Mouse (Mus musculus): ENCODE measurements around the gene Agxt.
A peak's percentile ranks its signal among the peaks of the same experiment; 100 is the strongest.

Gene Agxt

DNA sequence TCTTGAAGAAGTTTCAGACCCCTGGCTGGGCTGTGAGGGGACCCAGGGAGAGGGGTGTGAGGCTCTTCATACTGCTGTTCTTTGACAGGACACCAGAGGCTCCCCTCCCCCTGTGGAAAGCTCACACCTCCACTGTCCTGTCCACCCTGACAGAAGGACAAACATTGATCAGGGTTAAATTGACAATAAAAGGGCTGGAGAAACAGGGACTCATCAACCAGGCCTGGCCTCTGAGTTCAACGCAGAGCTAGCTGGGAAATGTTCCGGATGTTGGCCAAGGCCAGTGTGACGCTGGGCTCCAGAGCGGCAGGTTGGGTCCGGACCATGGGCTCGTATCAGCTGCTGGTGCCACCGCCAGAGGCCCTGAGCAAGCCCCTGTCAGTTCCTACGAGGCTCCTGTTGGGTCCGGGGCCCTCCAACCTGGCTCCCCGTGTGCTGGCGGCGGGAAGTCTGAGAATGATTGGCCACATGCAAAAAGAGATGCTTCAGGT lies at the start of gene Agxt:
Gene Agxt, plus strand, starts transcription at position 205 of the 491 bp plus-strand sequence.
- DNase-seq (ENCODE audit: low read depth, low spot score): no peak

DNA sequence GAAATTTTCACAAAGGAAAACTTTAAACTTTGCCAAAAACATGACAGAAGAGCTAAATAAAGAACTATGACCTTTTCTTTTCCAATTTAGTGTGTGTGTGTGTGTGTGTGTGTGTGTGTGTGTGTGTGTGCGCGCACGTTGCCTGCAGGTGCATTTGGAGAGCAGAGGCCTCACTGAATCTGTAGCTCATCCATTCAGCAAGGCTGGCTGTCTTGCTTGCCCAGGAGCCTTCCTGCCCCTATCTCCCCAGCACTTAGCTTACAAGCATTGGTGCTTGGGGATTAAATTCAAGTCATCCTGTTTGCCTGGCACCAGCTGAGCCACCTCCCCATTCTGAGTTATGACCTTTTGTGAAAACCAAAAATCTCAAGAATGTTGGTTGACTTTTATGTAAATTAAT lies 42.5 kb upstream of the Agxt start:
- DNase-seq (ENCODE audit: low read depth, low spot score): no peak

DNA sequence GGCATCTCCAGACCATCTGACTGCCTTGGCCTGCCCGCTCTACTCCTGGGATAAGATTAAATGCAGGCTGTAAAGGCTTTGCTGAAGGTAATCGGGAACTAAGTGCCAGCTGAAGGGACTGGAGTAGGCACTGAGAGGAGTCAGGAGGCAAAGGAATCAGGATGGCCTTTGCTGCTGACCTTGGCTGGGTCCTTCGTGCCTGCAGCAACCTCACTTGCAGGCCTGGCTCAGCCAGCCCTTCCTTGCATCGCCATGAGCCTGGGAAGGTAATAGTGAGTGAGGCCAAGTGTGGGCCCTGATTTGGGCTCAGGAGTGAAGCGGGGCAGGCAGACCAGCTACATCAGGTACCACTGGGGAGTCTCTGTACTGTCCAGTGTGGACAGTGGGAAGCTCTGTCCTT lies 36.1 kb upstream of the Agxt start:
- DNase-seq (ENCODE audit: low read depth, low spot score): no peak

DNA sequence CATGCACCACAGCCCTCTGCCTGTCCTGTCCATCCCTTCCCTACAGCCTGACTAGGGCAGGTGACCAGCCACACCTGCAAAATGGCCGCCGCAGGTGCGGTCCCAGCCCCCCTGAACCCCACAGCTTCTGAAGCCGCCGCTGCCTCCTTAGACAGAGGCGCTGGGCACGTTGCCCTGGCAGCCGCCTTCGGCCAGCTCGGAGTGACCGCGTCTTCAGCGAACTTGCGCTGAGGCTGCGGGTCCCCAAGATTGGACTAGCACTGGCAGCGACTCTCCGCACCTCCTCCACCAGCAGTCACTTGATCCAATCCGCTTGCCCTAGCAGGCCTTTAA lies 34.8 kb upstream of the Agxt start:
- DNase-seq (ENCODE audit: low read depth, low spot score): no peak

DNA sequence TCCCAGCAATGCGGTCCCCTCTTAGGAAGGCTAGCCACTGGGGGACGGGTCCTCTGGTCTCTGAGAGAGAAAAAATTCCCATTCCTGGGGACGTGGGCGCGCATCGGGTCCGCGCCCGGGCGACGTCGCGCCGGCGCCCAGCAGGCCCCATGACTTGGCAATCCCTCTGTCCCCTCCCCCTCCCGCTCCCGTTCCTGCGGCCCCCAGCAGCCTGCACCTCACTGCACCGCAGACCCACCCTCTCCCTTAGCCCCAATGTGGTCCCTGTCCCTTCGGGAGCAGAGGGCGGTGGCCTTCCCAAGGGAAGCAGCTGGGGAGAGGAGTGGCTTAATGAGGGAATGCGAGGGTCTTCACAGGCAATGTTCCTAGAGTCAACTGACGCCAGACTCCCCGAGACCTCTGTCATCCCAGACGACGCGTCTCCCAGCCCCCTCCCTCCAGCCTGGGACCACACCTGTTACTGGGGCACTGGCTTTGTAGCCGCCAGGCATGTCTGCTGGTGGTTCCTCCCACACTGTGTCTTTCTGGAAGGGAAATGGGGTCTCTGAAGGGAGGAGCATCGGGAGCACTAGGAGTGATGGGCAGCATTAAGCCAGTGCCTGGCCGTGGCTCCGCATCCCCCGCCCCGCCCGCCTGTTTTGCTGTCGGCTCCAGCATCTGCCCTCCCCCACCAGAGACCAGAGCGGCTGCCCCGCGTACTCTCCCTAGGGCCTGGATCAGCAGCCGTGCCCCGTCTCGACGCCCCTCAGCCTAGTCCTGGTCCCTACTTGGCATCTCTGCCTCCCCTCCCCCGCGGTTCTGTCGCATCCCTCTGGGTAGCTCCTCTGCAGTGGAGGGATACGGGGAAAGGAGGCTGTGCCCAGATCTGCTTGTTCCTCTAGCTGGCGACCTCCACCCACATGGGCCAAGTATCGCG lies 34.2 kb upstream of the Agxt start:
- peak; percentile 60 for DNase-seq (ENCODE audit: low read depth, low spot score)

DNA sequence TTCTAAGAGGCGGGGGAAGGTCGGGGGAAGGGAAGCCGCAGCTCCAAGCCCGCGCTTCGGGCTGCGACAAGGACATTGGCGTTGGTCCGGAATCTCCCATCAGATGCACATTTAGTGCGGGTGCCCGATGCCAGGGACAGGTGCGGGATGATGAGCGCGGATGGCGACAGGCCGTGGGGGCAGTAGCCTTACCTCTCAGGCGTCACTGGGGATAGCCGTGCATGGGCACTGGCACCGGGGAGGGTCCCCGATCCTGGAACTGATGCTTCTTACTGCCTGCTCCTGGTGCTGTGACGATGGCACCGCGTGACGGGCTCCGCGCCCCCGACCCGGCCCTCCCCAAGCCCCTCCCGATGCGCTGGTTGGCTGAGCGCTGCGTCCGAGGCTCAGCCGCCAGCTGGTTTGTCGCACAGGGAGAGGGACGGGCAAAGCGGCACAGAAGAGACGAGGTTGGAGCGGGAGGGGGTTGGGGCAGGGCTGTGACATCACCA lies 33.4 kb upstream of the Agxt start, which contains the start of gene Kif1a:
Gene Kif1a, minus strand, starts transcription at position 381 of the 491 bp plus-strand sequence.
- DNase-seq (ENCODE audit: low read depth, low spot score): peak; percentile 80

DNA sequence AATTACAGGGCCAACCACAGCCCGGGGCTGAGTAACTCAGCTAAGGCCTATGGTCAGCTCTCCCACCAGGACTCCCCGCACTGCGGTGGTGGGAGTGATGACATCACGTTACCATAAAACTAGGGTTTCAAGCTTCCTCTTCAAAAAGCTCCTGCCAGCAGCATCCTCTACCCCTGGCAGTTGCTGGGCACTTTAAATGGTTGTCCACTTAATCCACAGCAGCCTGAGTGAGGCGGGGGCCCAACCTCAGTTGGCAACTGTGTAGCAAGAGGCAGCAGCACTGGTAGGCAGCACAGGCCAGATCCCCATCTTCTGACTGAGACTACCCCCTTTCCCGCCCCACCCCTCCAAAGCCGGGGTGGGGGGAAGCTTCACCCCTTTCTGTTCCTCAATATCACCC lies 32.3 kb upstream of the Agxt start:
- DNase-seq (ENCODE audit: low read depth, low spot score): no peak

DNA sequence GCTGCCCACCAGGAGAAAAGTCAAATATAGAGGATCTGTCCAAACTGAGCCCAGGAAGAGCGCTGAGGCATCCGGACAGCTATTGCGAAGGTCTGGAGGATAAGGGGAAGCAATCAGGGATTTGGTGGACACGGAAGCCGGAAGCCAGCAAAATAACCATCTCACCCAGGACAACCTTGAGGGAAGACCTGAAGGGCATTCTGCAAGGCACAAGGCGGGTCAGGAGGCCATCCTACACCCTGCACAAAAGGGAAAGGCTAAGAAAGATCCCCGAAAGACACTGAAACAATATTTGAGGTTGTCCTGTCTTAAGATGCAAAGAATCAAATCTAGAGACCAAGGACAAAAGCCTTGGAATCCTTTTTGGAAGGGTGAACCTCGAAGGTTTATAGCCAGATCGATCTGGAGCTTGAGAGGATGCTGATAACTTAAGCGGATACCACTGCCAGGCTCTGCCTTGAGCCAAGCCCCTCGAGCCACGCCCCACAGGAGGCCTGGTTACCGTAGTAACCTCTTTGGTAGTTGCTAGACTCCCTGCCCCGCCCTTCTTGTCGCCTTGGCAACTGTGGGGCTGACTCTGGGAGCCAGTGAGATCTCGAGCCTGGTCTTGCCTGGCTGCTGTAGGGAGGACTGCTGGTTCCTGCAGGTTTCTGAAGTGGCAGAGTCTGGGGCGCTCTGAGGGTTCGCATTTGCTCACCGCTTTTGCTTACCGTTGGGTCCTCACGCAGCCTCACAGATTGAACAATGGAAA lies 20.2 kb upstream of the Agxt start:
- peak; percentile 94 for DNase-seq (ENCODE audit: low read depth, low spot score)

DNA sequence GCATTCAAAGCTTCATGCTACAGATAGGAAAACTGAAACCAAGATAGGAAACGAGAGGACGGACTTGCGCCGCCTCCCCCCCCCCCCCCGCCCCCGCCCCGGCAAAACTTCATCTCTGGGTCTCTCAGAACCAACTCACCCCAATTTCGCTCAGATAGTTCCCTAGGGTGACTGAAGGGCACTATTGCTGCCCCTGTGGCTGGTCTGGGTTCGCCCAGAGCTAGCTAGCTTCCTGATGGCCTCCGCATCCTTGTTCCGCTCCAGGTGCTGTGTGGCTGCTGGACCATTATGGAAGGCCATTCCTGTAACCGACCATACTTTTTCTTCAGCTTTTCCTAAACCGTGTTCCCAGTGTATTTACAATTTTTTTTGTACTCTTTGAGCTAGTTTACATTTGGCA lies 19.6 kb upstream of the Agxt start:
- DNase-seq (ENCODE audit: low read depth, low spot score): no peak

DNA sequence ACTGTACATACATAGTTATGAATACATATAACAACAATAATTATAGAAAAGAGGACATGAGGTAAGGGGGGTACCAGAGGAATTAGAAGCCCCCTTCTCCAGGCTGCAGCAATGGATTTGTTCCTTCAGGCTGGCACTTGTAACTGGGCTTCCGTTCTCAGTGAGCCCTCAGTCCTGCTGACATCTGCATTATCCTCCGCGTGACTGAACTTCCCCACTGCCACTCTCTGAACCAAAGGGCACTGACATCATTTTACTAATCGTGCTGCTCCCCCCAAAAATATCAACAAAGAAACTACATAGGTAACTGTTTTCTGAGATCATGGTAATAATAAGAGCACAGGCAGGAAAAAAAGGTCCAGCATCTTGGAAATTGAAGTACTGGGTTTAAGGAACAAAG lies 16.2 kb upstream of the Agxt start:
- no peak for DNase-seq (ENCODE audit: low read depth, low spot score)

DNA sequence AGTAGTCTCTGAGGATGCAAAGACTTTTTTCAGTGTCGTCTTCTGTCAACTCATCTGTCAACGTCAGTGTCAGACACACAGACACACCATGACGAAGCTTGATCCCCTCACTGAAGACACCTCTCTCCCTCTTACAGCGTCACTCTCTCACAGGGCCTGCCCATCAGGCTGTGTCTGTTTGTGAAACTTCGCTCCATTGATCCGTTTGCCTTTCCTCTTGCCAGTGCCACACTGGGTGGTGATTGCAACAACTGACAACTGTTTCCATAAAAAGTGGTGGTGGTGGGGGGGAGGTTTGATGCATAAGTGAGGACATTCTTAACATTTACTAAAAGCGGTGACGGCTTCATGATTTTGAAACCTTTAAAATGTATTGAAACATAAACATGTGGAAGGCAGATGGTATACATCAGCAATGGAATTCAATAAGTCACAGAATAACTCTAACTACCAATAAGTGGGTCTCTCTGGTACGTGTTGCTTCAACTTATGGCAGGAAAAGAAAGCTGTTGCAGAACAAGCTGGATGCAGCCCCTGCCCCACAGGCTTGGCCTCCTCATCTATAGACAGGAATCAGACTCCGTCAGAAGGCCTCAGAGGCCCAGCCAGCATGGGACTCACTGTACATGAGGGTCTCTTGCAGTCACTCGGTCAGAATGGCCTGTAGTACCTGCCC lies 11.7 kb upstream of the Agxt start:
- DNase-seq (ENCODE audit: low read depth, low spot score): no peak

DNA sequence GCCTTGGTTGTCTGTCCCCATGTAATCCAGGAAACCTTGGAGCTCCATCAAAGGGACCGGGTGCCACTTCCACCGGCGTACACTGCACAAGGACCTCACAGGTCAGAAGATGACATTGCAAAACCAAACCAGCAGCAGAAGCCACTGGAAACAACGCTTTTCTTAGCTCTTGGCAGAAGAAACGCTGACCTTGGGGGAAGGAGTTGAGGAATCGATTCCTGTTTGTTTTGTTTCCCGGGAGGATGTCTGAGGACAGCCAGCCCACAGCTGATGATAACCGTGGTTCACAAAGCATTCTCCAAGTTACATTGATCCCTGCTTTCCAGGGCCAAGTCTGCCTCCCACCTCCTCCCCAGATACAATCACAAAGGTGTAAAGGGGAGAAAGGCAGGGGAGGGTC lies 11.0 kb upstream of the Agxt start:
- DNase-seq (ENCODE audit: low read depth, low spot score): no peak

DNA sequence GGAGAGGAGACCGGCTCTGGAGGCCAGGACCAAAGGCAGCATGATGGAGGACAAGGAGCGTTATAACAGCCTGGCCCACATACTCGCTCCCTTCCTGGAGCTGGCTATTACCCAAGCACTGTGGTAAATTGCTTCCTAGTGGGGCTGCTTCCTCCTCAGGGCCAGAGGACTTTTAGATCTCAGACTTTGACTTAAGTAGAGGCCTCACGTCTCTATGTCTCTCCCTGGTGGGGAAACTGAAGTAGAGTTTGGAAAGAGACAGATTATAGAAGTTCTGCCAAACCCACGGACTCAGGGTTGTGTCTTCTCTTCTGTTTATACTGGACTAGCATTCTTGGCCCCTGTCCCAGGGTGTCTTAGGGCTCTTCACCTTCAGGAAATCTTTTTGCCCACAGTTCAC lies 9.8 kb upstream of the Agxt start:
- DNase-seq (ENCODE audit: low read depth, low spot score): no peak

DNA sequence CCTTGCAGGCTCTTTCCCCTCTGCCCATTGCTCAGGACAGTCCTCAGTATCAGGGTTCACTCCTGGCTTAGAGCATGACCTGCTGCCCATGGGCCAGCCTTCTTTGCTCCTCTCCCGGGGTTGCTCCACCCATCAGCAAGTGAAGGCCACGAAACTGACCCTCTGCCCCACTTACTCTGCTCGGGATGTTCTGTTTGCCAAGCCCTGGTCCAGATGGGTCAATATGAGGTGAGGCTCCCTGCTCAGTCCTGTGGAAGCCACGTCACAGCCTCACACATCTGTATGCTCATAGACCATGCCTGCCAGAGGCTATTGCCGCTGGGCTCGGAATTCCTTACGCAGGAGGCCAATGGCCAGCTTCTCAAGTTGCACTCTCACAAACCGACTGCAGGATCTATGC lies 6.8 kb upstream of the Agxt start:
- no peak for DNase-seq (ENCODE audit: low read depth, low spot score)

DNA sequence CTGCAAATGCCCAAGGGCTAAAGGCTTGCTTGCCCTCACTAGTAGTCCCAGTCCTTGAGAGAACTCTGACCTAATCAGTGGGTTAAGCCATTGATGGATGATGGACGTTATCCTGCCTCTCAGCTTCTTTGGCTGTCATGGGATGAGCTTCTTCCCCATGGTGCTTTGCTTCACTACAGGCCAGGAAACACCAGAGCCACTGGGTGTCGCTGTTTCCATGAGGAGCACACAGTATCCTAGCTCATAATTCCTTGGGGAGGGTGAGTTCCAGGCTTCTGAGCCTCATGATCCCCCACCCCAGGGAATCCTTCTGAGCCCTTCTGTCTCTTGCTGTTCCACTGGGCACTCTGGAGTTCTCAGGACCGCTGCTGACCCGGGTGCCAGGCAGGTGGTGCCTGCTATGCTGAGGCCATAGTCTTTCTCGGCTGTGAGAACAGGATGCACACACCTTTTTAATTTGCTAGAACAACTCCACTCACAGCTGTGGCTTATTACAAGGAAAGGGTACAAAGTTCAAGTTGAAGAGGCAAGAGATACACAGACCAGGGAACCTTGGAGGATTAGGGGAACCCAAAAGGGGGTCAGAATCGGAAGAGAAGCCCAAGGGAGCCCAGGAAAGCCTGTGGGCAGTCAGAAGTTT lies 6.2 kb upstream of the Agxt start:
- peak; percentile 75 for DNase-seq (ENCODE audit: low read depth, low spot score)

DNA sequence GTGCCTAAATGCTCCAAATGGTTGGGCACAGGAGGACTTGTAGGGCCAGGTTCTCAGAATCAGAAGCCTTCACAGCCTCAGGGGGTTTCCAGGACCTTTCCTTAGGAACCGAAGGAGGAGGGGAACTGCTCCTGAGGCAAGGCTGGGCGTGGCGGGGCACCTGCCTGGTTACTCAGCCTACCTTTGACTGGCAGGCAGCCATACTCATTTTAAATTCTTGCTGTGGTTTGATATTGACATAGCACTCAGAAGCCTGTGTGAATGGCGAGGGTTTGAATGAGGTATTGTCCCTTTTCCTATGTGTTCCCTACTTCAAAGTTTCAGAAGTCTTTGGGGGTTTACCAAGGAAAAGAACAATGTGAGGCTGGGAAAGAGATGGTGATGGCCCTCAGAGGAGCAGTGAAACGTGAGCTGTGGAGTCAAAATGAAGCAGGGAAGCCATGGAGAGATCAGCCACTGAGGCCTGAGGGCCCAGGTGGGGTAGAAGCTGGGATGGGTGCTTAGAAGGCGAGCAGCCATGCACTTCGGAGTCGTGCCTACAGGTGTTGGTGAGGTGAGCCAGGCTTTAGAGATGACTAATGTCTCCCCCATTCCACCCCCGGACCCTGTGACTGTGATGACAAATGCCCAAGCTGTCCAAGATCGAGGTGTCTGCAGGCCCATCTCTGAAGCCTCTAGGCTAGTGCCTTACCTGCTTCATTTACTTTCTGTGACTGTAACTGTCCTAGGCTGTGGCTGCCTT lies 4.6 kb upstream of the Agxt start:
- DNase-seq (ENCODE audit: low read depth, low spot score): no peak

DNA sequence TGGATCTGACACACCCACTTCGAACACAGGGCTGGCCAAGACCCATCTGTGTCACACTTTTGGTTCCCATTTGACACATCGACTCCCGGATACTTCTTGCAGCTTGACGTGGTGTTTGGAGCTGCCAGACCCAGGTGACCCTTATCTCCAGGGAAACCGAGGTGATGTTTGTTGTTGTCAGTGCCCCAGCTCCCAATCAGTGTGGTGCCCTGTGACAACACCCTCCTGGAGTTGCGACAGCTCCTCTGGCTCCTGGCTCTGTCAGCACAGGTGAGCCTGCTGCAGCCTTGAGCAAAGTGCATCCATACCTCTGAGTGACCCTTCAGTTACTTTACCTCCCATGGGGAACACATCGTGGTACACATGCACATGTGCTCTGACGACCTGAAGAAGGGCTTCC lies 2.4 kb upstream of the Agxt start:
- no peak for DNase-seq (ENCODE audit: low read depth, low spot score)

DNA sequence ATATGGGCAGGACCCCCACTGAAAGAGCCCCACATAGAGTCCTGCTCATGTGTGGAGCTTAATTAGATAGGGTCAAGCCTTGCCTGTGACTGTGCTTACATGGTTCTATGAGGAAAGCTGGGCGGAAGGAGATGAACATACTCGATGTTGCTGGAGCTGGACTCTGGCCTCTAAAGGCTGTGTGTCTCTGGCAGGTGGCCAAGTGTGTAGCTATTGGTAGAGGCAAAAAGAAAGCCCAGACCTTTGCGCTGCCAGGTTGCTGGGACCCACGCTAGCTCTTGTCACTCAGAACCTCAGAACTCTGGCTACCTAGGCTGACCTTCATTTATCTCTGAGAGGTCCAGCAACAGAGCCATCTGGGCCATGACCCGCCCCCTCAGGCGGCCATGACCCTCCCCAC lies 3.5 kb downstream of the Agxt start:
- DNase-seq (ENCODE audit: low read depth, low spot score): no peak

DNA sequence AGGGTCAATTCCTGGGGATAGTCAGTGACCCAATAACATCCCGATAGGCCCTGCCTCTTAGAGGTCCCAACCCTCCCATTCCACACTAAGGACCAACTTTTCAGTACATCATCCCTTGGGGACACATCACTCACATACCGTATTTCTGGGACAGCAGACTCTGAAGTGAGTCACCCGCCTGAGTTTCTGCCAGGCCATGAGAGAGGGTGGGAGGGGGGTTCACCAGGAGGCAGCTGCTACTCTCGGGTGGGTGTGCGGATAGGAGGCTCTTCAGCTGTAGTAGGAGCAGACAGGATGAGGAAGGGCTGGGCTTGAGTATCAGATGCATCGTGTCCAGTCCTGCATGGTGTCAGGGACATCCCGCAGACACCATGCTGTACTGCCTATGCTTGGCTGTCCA lies 4.7 kb downstream of the Agxt start:
- DNase-seq (ENCODE audit: low read depth, low spot score): no peak

DNA sequence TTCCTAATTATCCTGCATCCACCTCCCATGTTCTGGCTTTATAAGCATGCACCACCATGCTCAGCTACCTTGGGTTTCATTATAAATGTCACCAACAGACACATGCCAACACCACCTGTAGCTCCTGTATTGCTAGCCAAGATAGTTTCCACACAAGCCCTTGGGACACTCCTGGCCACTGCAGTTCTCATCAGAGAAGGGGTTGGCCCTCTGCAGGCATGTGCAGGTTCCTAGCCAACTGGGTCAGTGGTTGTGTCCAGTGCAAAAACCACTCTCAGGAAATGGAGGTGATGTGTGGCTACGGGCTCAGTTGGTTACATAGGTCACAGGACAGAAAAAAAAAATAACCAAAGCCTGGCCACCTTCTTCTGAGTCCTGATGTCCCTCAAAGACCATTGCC lies 7.8 kb downstream of the Agxt start:
- no peak for DNase-seq (ENCODE audit: low read depth, low spot score)

DNA sequence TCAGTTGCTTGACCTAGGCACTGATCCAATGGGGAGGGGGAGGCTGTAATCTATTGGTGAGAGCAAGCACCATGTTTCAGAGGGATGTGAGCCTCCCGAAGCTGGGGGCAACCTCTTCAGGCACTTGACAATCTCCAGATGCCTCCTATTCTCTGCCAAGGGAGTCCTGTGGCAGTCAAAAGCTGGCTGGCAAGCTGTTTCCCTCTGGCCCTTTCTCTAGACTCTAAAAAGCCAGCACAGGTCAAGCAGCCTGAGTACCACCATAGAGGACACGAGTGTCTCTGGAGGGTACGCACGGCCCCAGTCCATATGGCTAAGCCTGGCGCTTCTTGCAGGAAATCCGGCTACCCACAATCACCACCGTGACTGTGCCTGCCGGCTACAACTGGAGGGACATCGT lies 9.1 kb downstream of the Agxt start:
- no peak for DNase-seq (ENCODE audit: low read depth, low spot score)
